In the genomic region with DNA sequence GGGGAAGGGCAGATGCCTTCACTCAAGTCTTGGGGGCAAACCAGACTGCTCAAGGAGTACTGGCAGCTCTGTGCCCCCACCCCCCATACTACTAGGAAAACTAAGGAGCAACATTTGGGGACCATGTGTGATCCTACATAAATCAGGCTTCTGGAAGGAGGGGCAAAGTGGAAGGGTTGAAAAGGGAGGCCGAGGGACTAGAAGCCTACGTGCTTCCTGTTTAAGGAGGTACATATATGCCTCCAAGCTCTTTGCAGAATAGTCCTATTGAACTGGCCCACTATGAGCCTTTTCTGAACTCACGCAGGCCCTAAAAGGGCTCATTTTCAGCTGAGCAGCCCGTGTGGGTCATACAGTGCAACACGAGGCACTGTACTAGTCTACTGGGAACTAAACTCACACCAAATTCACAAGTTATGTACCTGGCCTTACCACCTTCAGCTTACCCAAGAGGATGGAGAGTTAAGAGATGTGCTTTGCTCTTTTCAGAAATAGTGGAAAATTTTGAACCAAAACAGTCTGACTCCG, we compare ENCODE assay signal across 7 mouse cellular contexts. TPM values are rescaled to one million over a fixed set of nuclear protein-coding genes. Genes with fewer than 3 reads are reported as not detected.
DNase-seq lines count a peak whose midpoint lies in the region; ATAC-seq and TF ChIP-seq lines count a peak whose summit lies in the region.

No protein-coding gene starts in this region.

- no peaks in the 10 kb centered on the region for H3K36me3 ChIP-seq in lung, postnatal 0 days (ENCODE audit: insufficient read depth, low read length)
- H3K36me3 ChIP-seq in forebrain, embryonic 12.5 days (replicated peaks) = no peaks in the 10 kb centered on the region
- H3K36me3 ChIP-seq in limb, embryonic 15.5 days = no peaks in the 10 kb centered on the region
- H3K36me3 ChIP-seq in stomach, postnatal 0 days (ENCODE audit: control insufficient read depth, insufficient read depth, low read length) = no peaks in the 10 kb centered on the region

- peaks cover 50% of the 10 kb centered on the region for H3K4me1 ChIP-seq in lung, postnatal 0 days (ENCODE audit: insufficient read depth, low read depth, low read length)
- H3K4me1 ChIP-seq in forebrain, embryonic 12.5 days = peaks cover 66% of the 10 kb centered on the region
- peaks cover 68% of the 10 kb centered on the region for H3K4me1 ChIP-seq in limb, embryonic 15.5 days
- H3K4me1 ChIP-seq in stomach, postnatal 0 days (replicated peaks; ENCODE audit: control insufficient read depth, insufficient read depth) = peaks cover 30% of the 10 kb centered on the region

- peak overlapping the region; percentile 99 for H3K27ac ChIP-seq in lung, postnatal 0 days (ENCODE audit: low read length)
- peak overlapping the region; percentile 47 for H3K27ac ChIP-seq in forebrain, embryonic 12.5 days
- H3K27ac ChIP-seq in limb, embryonic 15.5 days = peak overlapping the region; percentile 100
- H3K27ac ChIP-seq in stomach, postnatal 0 days (replicated peaks) = peak overlapping the region; percentile 100

- H3K9me3 ChIP-seq in lung, postnatal 0 days (ENCODE audit: low read length) = no peaks in the 10 kb centered on the region
- H3K9me3 ChIP-seq in forebrain, embryonic 12.5 days = no peaks in the 10 kb centered on the region
- H3K9me3 ChIP-seq in limb, embryonic 15.5 days = no peaks in the 10 kb centered on the region
- no peaks in the 10 kb centered on the region for H3K9me3 ChIP-seq in stomach, postnatal 0 days (ENCODE audit: control insufficient read depth, low read length)

- TF ChIP-seq CTCF in lung, postnatal 0 days (IDR thresholded peaks at IDR 0.05) = no peak
- no peak for TF ChIP-seq CTCF in stomach, postnatal 0 days (IDR thresholded peaks at IDR 0.05; ENCODE audit: low read depth)

- no peak overlapping the region; the same call in 1 of the 2 replicates for H3K4me3 ChIP-seq in lung, postnatal 0 days (ENCODE audit: low read depth, low read length)
- H3K4me3 ChIP-seq in forebrain, embryonic 12.5 days (replicated peaks) = 0 out of 2 replicates have a peak overlapping the region, but pooled peaks have one; percentile 93
- H3K4me3 ChIP-seq in limb, embryonic 15.5 days = peak overlapping the region; percentile 93
- H3K4me3 ChIP-seq in stomach, postnatal 0 days (ENCODE audit: low read depth, low read length) = peak overlapping the region; percentile 90; the same call in 1 of the 2 replicates

- no peaks in the 10 kb centered on the region for H3K27me3 ChIP-seq in lung, postnatal 0 days (replicated peaks; ENCODE audit: insufficient read depth, low read length)
- H3K27me3 ChIP-seq in forebrain, embryonic 12.5 days = peaks cover 23% of the 10 kb centered on the region
- no peaks in the 10 kb centered on the region for H3K27me3 ChIP-seq in limb, embryonic 15.5 days
- no peaks in the 10 kb centered on the region for H3K27me3 ChIP-seq in stomach, postnatal 0 days (ENCODE audit: control insufficient read depth, insufficient read depth, low read length)

- no peak for ATAC-seq in lung, postnatal 0 days
- no peak for ATAC-seq in forebrain, embryonic 12.5 days (ENCODE audit: low FRiP score)
- no peak for ATAC-seq in limb, embryonic 15.5 days (ENCODE audit: insufficient number of reproducible peaks, low FRiP score, low TSS enrichment, low read depth)
- no peak for ATAC-seq in stomach, postnatal 0 days (ENCODE audit: low FRiP score, low TSS enrichment)

- H3K4me2 ChIP-seq in lung, postnatal 0 days (replicated peaks; ENCODE audit: low read depth, low read length) = peak overlapping the region; percentile 78
- peak overlapping the region; percentile 96; the same call in 1 of the 2 replicates for H3K4me2 ChIP-seq in forebrain, embryonic 12.5 days
- peak overlapping the region; percentile 92 for H3K4me2 ChIP-seq in limb, embryonic 15.5 days
- H3K4me2 ChIP-seq in stomach, postnatal 0 days (replicated peaks; ENCODE audit: low read depth) = peak overlapping the region; percentile 96

- 0 out of 2 replicates have a peak overlapping the region, but pooled peaks have one; percentile 34 for H3K9ac ChIP-seq in lung, postnatal 0 days (replicated peaks; ENCODE audit: low read depth)
- no peak overlapping the region for H3K9ac ChIP-seq in forebrain, embryonic 12.5 days
- H3K9ac ChIP-seq in limb, embryonic 15.5 days = no peak overlapping the region
- H3K9ac ChIP-seq in stomach, postnatal 0 days (ENCODE audit: low read length) = peak overlapping the region; percentile 93

- DNase-seq in lung, postnatal 0 days (ENCODE audit: low spot score) = no peak
- DNase-seq in lung, postnatal 25 days (ENCODE audit: low spot score) = no peak
- no peak for DNase-seq in stomach, postnatal 0 days (ENCODE audit: low spot score)
- DNase-seq in layer of hippocampus, postnatal 10 days (ENCODE audit: low spot score in 2 of 2) = no peak
- DNase-seq in Muller cell, postnatal 12 days (ENCODE audit: inconsistent ontology term) = no peak

- TF ChIP-seq EP300 in lung, postnatal 0 days (IDR thresholded peaks at IDR 0.05) = no peak
- TF ChIP-seq EP300 in stomach, postnatal 0 days (optimal IDR thresholded peaks at IDR 0.05) = no peak

- WGBS in lung, postnatal 0 days = 17% methylated on average over 6 of the region's 6 CpGs
- WGBS in forebrain, embryonic 12.5 days = 56% methylated on average over 6 of the region's 6 CpGs
- 17% methylated on average over 6 of the region's 6 CpGs for WGBS in limb, embryonic 15.5 days
- WGBS in stomach, postnatal 0 days = 28% methylated on average over 6 of the region's 6 CpGs

RNA-seq across cellular contexts. Expression of gene Mef2d, which starts 1.2 kb away (rescaled TPM):
- 14.4 and 15.4 TPM in 2 replicates for polyA plus RNA-seq in lung, postnatal 0 days (2015; fragmentation: Nextera tagmentation; extraction: Ambion mirVana)
- polyA plus RNA-seq in forebrain, embryonic 12.5 days (2016; fragmentation: Nextera tagmentation; extraction: Ambion mirVana) = 17.7 and 20.3 TPM in 2 replicates
- polyA plus RNA-seq in limb, embryonic 15.5 days (2015; fragmentation: Nextera tagmentation; extraction: Ambion mirVana) = 23.3 and 29.8 TPM in 2 replicates
- polyA plus RNA-seq in stomach, postnatal 0 days (2015; fragmentation: Nextera tagmentation; extraction: Ambion mirVana) = 10.6 and 13.0 TPM in 2 replicates
- total RNA-seq in layer of hippocampus, postnatal 10 days (2021) = 100 to 1,000 TPM; 125 to 126 TPM

RNA-seq across cellular contexts. Expression of gene Iqgap3, which starts 59.2 kb away (rescaled TPM):
- 0.92 and 1.6 TPM in 2 replicates for polyA plus RNA-seq in lung, postnatal 0 days (2015; fragmentation: Nextera tagmentation; extraction: Ambion mirVana)
- 24.9 and 27.3 TPM in 2 replicates for polyA plus RNA-seq in forebrain, embryonic 12.5 days (2016; fragmentation: Nextera tagmentation; extraction: Ambion mirVana)
- polyA plus RNA-seq in limb, embryonic 15.5 days (2015; fragmentation: Nextera tagmentation; extraction: Ambion mirVana) = 17.6 and 17.8 TPM in 2 replicates
- polyA plus RNA-seq in stomach, postnatal 0 days (2015; fragmentation: Nextera tagmentation; extraction: Ambion mirVana) = 3.8 and 4.5 TPM in 2 replicates
- total RNA-seq in layer of hippocampus, postnatal 10 days (2021) = 1 to 10 TPM; 2.1 to 2.3 TPM

Comparison
In these comparisons a context has a peak if more than half of its experiments do, and no peak if none do; other contexts are left out.
1. H3K27ac ChIP-seq: peak in every context shown above with its lines; median percentile 100 in limb, embryonic 15.5 days; 100 in stomach, postnatal 0 days; 99 in lung, postnatal 0 days; 47 in forebrain, embryonic 12.5 days.
2. H3K9ac ChIP-seq: peak in lung, postnatal 0 days (single experiment) and stomach, postnatal 0 days (single experiment); none in forebrain, embryonic 12.5 days (single experiment) and limb, embryonic 15.5 days (single experiment).
3. Peak in every context shown above with its lines, with median percentiles within 50 percentile points of each other: H3K4me2 ChIP-seq.